Mouse (Mus musculus): ENCODE data around the gene Gm21319. TPM values are rescaled to one million over a fixed set of nuclear protein-coding genes. Genes with fewer than 3 reads are reported as not detected.

Gene Gm21319
- not detected in 2 replicates for polyA plus RNA-seq (2015; fragmentation: Nextera tagmentation; extraction: Ambion mirVana)

DNA sequence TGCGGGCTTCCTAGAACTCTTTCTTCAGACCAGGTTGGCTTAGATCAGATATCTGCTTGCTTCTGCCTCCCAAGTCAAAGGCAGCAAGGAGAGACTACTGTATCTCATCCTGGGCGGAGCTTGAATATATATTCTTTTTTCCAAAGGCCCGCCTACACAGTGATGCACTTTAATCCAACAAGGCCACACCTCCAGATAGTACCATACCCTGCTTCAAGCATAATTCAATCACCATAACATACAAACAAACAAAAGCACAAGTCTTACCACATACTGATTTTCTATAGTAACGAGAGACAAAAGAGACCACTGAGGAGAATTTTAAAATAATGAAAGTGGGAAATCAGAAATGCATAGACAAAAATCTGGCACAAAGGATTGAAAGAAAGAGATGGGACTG is at the start of gene Gm21319:
Gene Gm21319 (minus strand): TSS at position 101 of the 400 bp plus-strand sequence.

DNA sequence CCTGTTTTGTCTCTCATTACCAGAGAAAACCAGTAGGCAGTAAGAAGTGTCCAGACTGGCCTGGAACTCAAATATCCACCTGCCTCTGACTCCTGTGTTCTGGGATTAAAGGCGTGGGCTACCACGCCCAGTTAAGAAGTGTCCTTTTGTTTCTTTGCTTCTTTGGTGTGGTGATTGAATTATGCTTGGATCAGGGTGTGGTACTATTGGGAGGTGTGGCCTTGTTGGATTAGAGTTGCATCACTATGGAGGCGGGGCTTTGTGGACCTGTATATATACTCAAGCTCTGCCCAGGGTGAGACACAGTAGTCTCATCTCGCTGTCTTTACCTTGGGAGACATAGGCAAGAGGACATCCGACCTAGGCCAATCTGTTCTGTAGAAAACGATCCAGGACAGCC is 40.7 kb upstream of the Gm21319 start, which contains the start of gene BB287469:
Gene BB287469 (plus strand): TSS at position 301 of the 400 bp plus-strand sequence.

DNA sequence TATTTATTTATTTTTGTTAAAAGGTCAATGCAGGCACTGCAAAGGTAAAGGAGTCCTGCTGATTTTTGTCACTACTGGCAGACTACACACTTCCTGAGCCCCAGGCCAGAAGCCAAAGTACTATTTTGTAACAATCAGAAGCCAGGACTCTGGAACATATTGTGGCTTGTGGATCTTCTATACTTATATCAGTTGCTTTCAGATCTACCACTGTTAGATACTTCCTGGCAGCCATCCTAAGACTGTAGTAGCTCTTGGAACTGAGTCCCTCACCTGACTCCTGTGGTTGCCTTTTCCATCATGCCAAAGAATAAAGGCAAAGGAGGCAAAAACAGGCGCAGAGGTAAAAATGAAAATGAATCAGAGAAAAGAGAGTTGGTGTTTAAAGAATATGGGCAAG is 19.7 kb upstream of the Gm21319 start, which contains the start of gene Gm21936:
Gene Gm21936 (plus strand): TSS at position 301 of the 400 bp plus-strand sequence.

Other genes with a start within 250 kb of the Gm21319 start
- 0.22 and 0.33 TPM in 2 replicates for gene Oog1, start 173.1 kb downstream of the Gm21319 start, polyA plus RNA-seq (2015; fragmentation: Nextera tagmentation; extraction: Ambion mirVana)
- gene Gm4027, start 156.9 kb downstream of the Gm21319 start, polyA plus RNA-seq (2015; fragmentation: Nextera tagmentation; extraction: Ambion mirVana): not detected in 2 replicates
- not detected in 2 replicates for gene Gm16381, start 131.1 kb downstream of the Gm21319 start, polyA plus RNA-seq (2015; fragmentation: Nextera tagmentation; extraction: Ambion mirVana)
- gene Gm21936, start 19.8 kb upstream of the Gm21319 start, polyA plus RNA-seq (2015; fragmentation: Nextera tagmentation; extraction: Ambion mirVana): not detected in 2 replicates
- not detected in 2 replicates for gene BB287469, start 40.8 kb upstream of the Gm21319 start, polyA plus RNA-seq (2015; fragmentation: Nextera tagmentation; extraction: Ambion mirVana)
- gene Gm2001, start 66.6 kb upstream of the Gm21319 start, polyA plus RNA-seq (2015; fragmentation: Nextera tagmentation; extraction: Ambion mirVana): not detected in 2 replicates
- not detected in 2 replicates for gene Gm2016, start 98.3 kb upstream of the Gm21319 start, polyA plus RNA-seq (2015; fragmentation: Nextera tagmentation; extraction: Ambion mirVana)
- gene Gm2022, start 119.6 kb upstream of the Gm21319 start, polyA plus RNA-seq (2015; fragmentation: Nextera tagmentation; extraction: Ambion mirVana): not detected in 2 replicates
- gene Gm2035, start 144.1 kb upstream of the Gm21319 start, polyA plus RNA-seq (2015; fragmentation: Nextera tagmentation; extraction: Ambion mirVana): not detected in 2 replicates
- not detected in 2 replicates for gene Gm2042, start 178.3 kb upstream of the Gm21319 start, polyA plus RNA-seq (2015; fragmentation: Nextera tagmentation; extraction: Ambion mirVana)
- not detected in 2 replicates for gene Gm2075, start 236.1 kb upstream of the Gm21319 start, polyA plus RNA-seq (2015; fragmentation: Nextera tagmentation; extraction: Ambion mirVana)
- not detected in 2 replicates for gene Gm6803, start 243.0 kb upstream of the Gm21319 start, polyA plus RNA-seq (2015; fragmentation: Nextera tagmentation; extraction: Ambion mirVana)

Data from adrenal gland, postnatal 0 days (tissue).